In genomic region chr11:114454876-114455330, GRCm38 (mm10) we compare ENCODE assay signal across 12 mouse cellular contexts.
A peak's percentile ranks its signal among the peaks of the same experiment; 100 is the strongest.
DNase-seq lines count a peak whose midpoint lies in the region; ATAC-seq and TF ChIP-seq lines count a peak whose summit lies in the region.
"Had no signal": no experiment of that assay in that cellular context is flagged by ENCODE, and none has a peak within 500 bp of the region (broad histone marks: within the 10 kb centered on the region; RNA-seq: fewer than 3 reads in every experiment).

No protein-coding gene starts in this region.

- no peak overlapping the region for H3K9ac ChIP-seq in embryonic facial prominence, embryonic 14.5 days (ENCODE audit: low read depth, low read length)
- no peak overlapping the region for H3K9ac ChIP-seq in lung, postnatal 0 days (replicated peaks; ENCODE audit: low read depth)
- no peak overlapping the region for H3K9ac ChIP-seq in forebrain, embryonic 12.5 days
- H3K9ac ChIP-seq: heart, embryonic 13.5 days; midbrain, embryonic 12.5 days had no signal

- H3K4me1 ChIP-seq in embryonic facial prominence, embryonic 14.5 days (ENCODE audit: control insufficient read depth, insufficient read depth, low read length), result peaks cover 5% of the 10 kb centered on the region
- peaks cover 16% of the 10 kb centered on the region for H3K4me1 ChIP-seq in embryonic facial prominence, embryonic 10.5 days
- no peaks in the 10 kb centered on the region for H3K4me1 ChIP-seq in lung, postnatal 0 days (ENCODE audit: insufficient read depth, low read depth, low read length)
- peaks cover 11% of the 10 kb centered on the region; the same call in 1 of the 2 replicates for H3K4me1 ChIP-seq in forebrain, embryonic 12.5 days
- H3K4me1 ChIP-seq in kidney, adult 2 months (ENCODE audit: control insufficient read depth, insufficient read depth, low read length), result no peaks in the 10 kb centered on the region
- H3K4me1 ChIP-seq: heart, embryonic 13.5 days had no signal

- H3K9me3 ChIP-seq in embryonic facial prominence, embryonic 14.5 days (ENCODE audit: control insufficient read depth, low read length), result no peaks in the 10 kb centered on the region
- no peaks in the 10 kb centered on the region for H3K9me3 ChIP-seq in embryonic facial prominence, embryonic 10.5 days
- no peaks in the 10 kb centered on the region for H3K9me3 ChIP-seq in lung, postnatal 0 days (ENCODE audit: low read length)
- no peaks in the 10 kb centered on the region for H3K9me3 ChIP-seq in forebrain, embryonic 12.5 days
- H3K9me3 ChIP-seq: heart, embryonic 13.5 days; midbrain, embryonic 12.5 days had no signal

- TF ChIP-seq CTCF in lung, postnatal 0 days (IDR thresholded peaks at IDR 0.05), result no peak
- TF ChIP-seq CTCF in kidney, adult 2 months (conservative IDR thresholded peaks at IDR 0.05; ENCODE audit: insufficient read depth, insufficient read length, low read depth, low read length), result no peak

- peak; percentile 32 for DNase-seq in embryonic facial prominence, embryonic 14.5 days (ENCODE audit: low spot score)
- no peak for DNase-seq in embryonic facial prominence, embryonic 10.5 days (ENCODE audit: low spot score)
- no peak for DNase-seq in lung, postnatal 0 days (ENCODE audit: low spot score)
- no peak for DNase-seq in lung, postnatal 36 days
- peak; percentile 63 for DNase-seq in retina, embryonic 14.5 days (ENCODE audit: low spot score)
- no peak for DNase-seq in gastrocnemius, postnatal 10 days
- no peak for DNase-seq in kidney, adult 2 months
- DNase-seq: B cell, adult 2 months; kidney, adult 8-10 months had no signal

- H3K4me2 ChIP-seq in embryonic facial prominence, embryonic 14.5 days (ENCODE audit: low read depth, low read length), result no peak overlapping the region
- no peak overlapping the region for H3K4me2 ChIP-seq in lung, postnatal 0 days (replicated peaks; ENCODE audit: low read depth, low read length)
- H3K4me2 ChIP-seq in forebrain, embryonic 12.5 days, result no peak overlapping the region
- H3K4me2 ChIP-seq: heart, embryonic 13.5 days; midbrain, embryonic 12.5 days had no signal

- ATAC-seq in embryonic facial prominence, embryonic 14.5 days (ENCODE audit: low read depth), result 0 out of 2 replicates have a peak, but pooled peaks have one; percentile 26
- peak; percentile 30 for ATAC-seq in lung, postnatal 0 days
- ATAC-seq in forebrain, embryonic 12.5 days (ENCODE audit: low FRiP score), result no peak

- no peak overlapping the region for H3K4me3 ChIP-seq in embryonic facial prominence, embryonic 14.5 days (ENCODE audit: low read depth, low read length)
- no peak overlapping the region for H3K4me3 ChIP-seq in embryonic facial prominence, embryonic 10.5 days
- H3K4me3 ChIP-seq in lung, postnatal 0 days (ENCODE audit: low read depth, low read length), result no peak overlapping the region
- no peak overlapping the region for H3K4me3 ChIP-seq in forebrain, embryonic 12.5 days (replicated peaks)
- H3K4me3 ChIP-seq in kidney, adult 2 months (ENCODE audit: insufficient read depth, low read depth, low read length), result no peak overlapping the region
- H3K4me3 ChIP-seq: heart, embryonic 13.5 days; midbrain, embryonic 12.5 days had no signal

- H3K36me3 ChIP-seq in embryonic facial prominence, embryonic 14.5 days (ENCODE audit: control insufficient read depth, insufficient read depth, low read length), result no peaks in the 10 kb centered on the region
- H3K36me3 ChIP-seq in embryonic facial prominence, embryonic 10.5 days (replicated peaks), result no peaks in the 10 kb centered on the region
- no peaks in the 10 kb centered on the region for H3K36me3 ChIP-seq in lung, postnatal 0 days (ENCODE audit: insufficient read depth, low read length)
- no peaks in the 10 kb centered on the region for H3K36me3 ChIP-seq in forebrain, embryonic 12.5 days (replicated peaks)
- H3K36me3 ChIP-seq in kidney, adult 2 months (ENCODE audit: control insufficient read depth, insufficient read depth, low read length), result no peaks in the 10 kb centered on the region
- H3K36me3 ChIP-seq: heart, embryonic 13.5 days; midbrain, embryonic 12.5 days had no signal

- TF ChIP-seq POLR2A in kidney, adult 2 months (IDR thresholded peaks at IDR 0.05; ENCODE audit: low read depth, low read length), result no peak

- H3K27ac ChIP-seq in embryonic facial prominence, embryonic 14.5 days (replicated peaks; ENCODE audit: low read depth, low read length), result no peak overlapping the region
- no peak overlapping the region for H3K27ac ChIP-seq in embryonic facial prominence, embryonic 10.5 days (replicated peaks)
- H3K27ac ChIP-seq in lung, postnatal 0 days (ENCODE audit: low read length), result no peak overlapping the region
- H3K27ac ChIP-seq in forebrain, embryonic 12.5 days, result 0 out of 2 replicates have a peak overlapping the region, but pooled peaks have one; percentile 25
- no peak overlapping the region for H3K27ac ChIP-seq in kidney, adult 2 months (ENCODE audit: insufficient read depth, low read depth, low read length)
- H3K27ac ChIP-seq: heart, embryonic 13.5 days; midbrain, embryonic 12.5 days had no signal

- 54% methylated on average over 9 of the region's 12 CpGs for WGBS in embryonic facial prominence, embryonic 14.5 days
- WGBS in embryonic facial prominence, embryonic 10.5 days, result 67% methylated on average over 12 of the region's 12 CpGs
- WGBS in lung, postnatal 0 days, result 43% methylated on average over 12 of the region's 12 CpGs
- 60% methylated on average over 12 of the region's 12 CpGs for WGBS in forebrain, embryonic 12.5 days
- 66% methylated on average over 12 of the region's 12 CpGs for WGBS in kidney, adult 2 months

- no peak for TF ChIP-seq EP300 in lung, postnatal 0 days (IDR thresholded peaks at IDR 0.05)

- no peaks in the 10 kb centered on the region for H3K27me3 ChIP-seq in embryonic facial prominence, embryonic 14.5 days (replicated peaks; ENCODE audit: control insufficient read depth, insufficient read depth, low read length)
- no peaks in the 10 kb centered on the region for H3K27me3 ChIP-seq in embryonic facial prominence, embryonic 10.5 days (replicated peaks; ENCODE audit: low read depth, poor library complexity, severe bottlenecking)
- no peaks in the 10 kb centered on the region for H3K27me3 ChIP-seq in lung, postnatal 0 days (replicated peaks; ENCODE audit: insufficient read depth, low read length)
- H3K27me3 ChIP-seq in forebrain, embryonic 12.5 days, result no peaks in the 10 kb centered on the region
- H3K27me3 ChIP-seq in kidney, adult 2 months (replicated peaks; ENCODE audit: control insufficient read depth, insufficient read depth, low read length), result no peaks in the 10 kb centered on the region
- H3K27me3 ChIP-seq: heart, embryonic 13.5 days; midbrain, embryonic 12.5 days had no signal

Comparison
In these comparisons a context has a peak if more than half of its experiments do, and no peak if none do; other contexts are left out.
1. DNase-seq: peak in embryonic facial prominence, embryonic 14.5 days (single experiment) and retina, embryonic 14.5 days (single experiment); none in embryonic facial prominence, embryonic 10.5 days (single experiment), lung, postnatal 0 days (single experiment), lung, postnatal 36 days (single experiment), gastrocnemius, postnatal 10 days (single experiment) and kidney, adult 2 months (single experiment).